Mouse (Mus musculus) ES-Bruce4 (cell line): Measurements from ENCODE around the gene Spsb1. TPM values are rescaled to one million over a fixed set of nuclear protein-coding genes. Genes with fewer than 3 reads are reported as not detected.

Experiments
- H3K27ac ChIP-seq: 2 replicates; pipeline ENCODE4 v1.5.1; 2012; ENCODE audit warnings: low read length, inconsistent platforms; ENCODE audit not compliant: insufficient read depth
- H3K27me3 ChIP-seq: 2 replicates; pipeline ENCODE4 v1.6.1; 2012; ENCODE audit warnings: mild to moderate bottlenecking, low read length, inconsistent platforms; ENCODE audit not compliant: control insufficient read depth, poor library complexity, insufficient read depth, severe bottlenecking
- H3K36me3 ChIP-seq: 2 replicates; pipeline ENCODE4 v1.6.1; 2012; ENCODE audit warnings: inconsistent platforms, mild to moderate bottlenecking, low read length, moderate library complexity; ENCODE audit not compliant: control insufficient read depth, poor library complexity, insufficient read depth, severe bottlenecking
- H3K4me1 ChIP-seq: one replicate; pipeline ENCODE4 v1.8.1; 2011; ENCODE audit warnings: low read length; ENCODE audit not compliant: control insufficient read depth, insufficient read depth
- H3K4me3 ChIP-seq: 2 replicates; pipeline ENCODE4 v1.5.1; 2011; ENCODE audit warnings: low read depth, mild to moderate bottlenecking, low read length
- H3K9ac ChIP-seq: 2 replicates; pipeline ENCODE4 v1.6.1; 2012; ENCODE audit warnings: low read depth, mild to moderate bottlenecking, inconsistent platforms; ENCODE audit not compliant: poor library complexity, severe bottlenecking
- H3K9me3 ChIP-seq: replicated peaks from 2 replicates; pipeline ENCODE4 v1.6.1; 2012; ENCODE audit warnings: mild to moderate bottlenecking, low read length, inconsistent platforms; ENCODE audit not compliant: control insufficient read depth, poor library complexity, insufficient read depth, severe bottlenecking
- CTCF ChIP-seq: IDR thresholded peaks from one replicate; pipeline ENCODE4 v1.8.1; 2011; ENCODE audit warnings: low read depth, low read length
- EP300 ChIP-seq: IDR thresholded peaks from 2 replicates; pipeline ENCODE4 v1.6.1; 2011; ENCODE audit warnings: low read depth, low read length; ENCODE audit not compliant: insufficient read depth
- POLR2A ChIP-seq: IDR thresholded peaks from one replicate; pipeline ENCODE4 v1.8.1; 2011; ENCODE audit warnings: low read length; ENCODE audit not compliant: insufficient read depth
- polyA plus RNA-seq: library from polyadenylated mRNA; stranded (reverse); fragments of >200 nt; gene quantifications from 2 replicates; pipeline ENCODE4 v1.2.4, GENCODE M21; 2011; ENCODE audit warnings: low read depth; ENCODE audit not compliant: missing spikeins, insufficient read depth, insufficient read length

The Spsb1 gene
- polyA plus RNA-seq, 1 experiment, result 28.1 TPM

- H3K4me3 ChIP-seq, result no peak overlapping the region
- no peaks in the 10 kb centered on the region for H3K27me3 ChIP-seq
- peaks cover 9% of the 10 kb centered on the region for H3K4me1 ChIP-seq
- no peaks in the 10 kb centered on the region for H3K36me3 ChIP-seq
- no peak overlapping the region for H3K27ac ChIP-seq
- TF ChIP-seq CTCF (no peak), EP300 (no peak), POLR2A (no peak)
- H3K9ac ChIP-seq, result no peak overlapping the region
- no peaks in the 10 kb centered on the region for H3K9me3 ChIP-seq
Measured at GRCm38 (mm10) chr4:149935470-149935869, 19.4 kb downstream of the Spsb1 start.

GRCm38 (mm10) chr4:149933519-149934245 lies 21.2 kb downstream of the Spsb1 start:
- TF ChIP-seq EP300 (no peak), POLR2A (no peak), CTCF (no peak)
- Histone ChIP-seq H3K9ac (no peak overlapping the region), H3K27me3 (no peaks in the 10 kb centered on the region), H3K4me1 (peaks cover 6% of the 10 kb centered on the region), H3K27ac (no peak overlapping the region), H3K9me3 (no peaks in the 10 kb centered on the region), H3K4me3 (no peak overlapping the region), H3K36me3 (no peaks in the 10 kb centered on the region)

- no peak overlapping the region for H3K9ac ChIP-seq
- H3K27me3 ChIP-seq, result no peaks in the 10 kb centered on the region
- no peak overlapping the region for H3K27ac ChIP-seq
- no peak overlapping the region for H3K4me3 ChIP-seq
- H3K4me1 ChIP-seq, result peaks cover 4% of the 10 kb centered on the region
- TF ChIP-seq EP300 (no peak), CTCF (no peak), POLR2A (no peak)
- no peaks in the 10 kb centered on the region for H3K9me3 ChIP-seq
- no peaks in the 10 kb centered on the region for H3K36me3 ChIP-seq
Measured at GRCm38 (mm10) chr4:149933025-149933424, 21.8 kb downstream of the Spsb1 start.

- Histone ChIP-seq H3K9me3 (no peaks in the 10 kb centered on the region), H3K9ac (no peak overlapping the region), H3K36me3 (no peaks in the 10 kb centered on the region), H3K27ac (no peak overlapping the region), H3K4me3 (no peak overlapping the region), H3K27me3 (no peaks in the 10 kb centered on the region), H3K4me1 (no peaks in the 10 kb centered on the region)
- TF ChIP-seq POLR2A (no peak), EP300 (no peak), CTCF (no peak)
Measured at GRCm38 (mm10) chr4:149932108-149932815, 22.6 kb downstream of the Spsb1 start.

GRCm38 (mm10) chr4:149930755-149931154 lies 24.1 kb downstream of the Spsb1 start:
- TF ChIP-seq POLR2A, result no peak
- no peak for TF ChIP-seq CTCF
- TF ChIP-seq EP300, result no peak
- Histone ChIP-seq H3K36me3 (no peaks in the 10 kb centered on the region), H3K4me1 (no peaks in the 10 kb centered on the region), H3K9me3 (no peaks in the 10 kb centered on the region), H3K27ac (no peak overlapping the region), H3K27me3 (no peaks in the 10 kb centered on the region), H3K9ac (no peak overlapping the region), H3K4me3 (no peak overlapping the region)

GRCm38 (mm10) chr4:149923014-149923413 lies 31.8 kb downstream of the Spsb1 start:
- no peaks in the 10 kb centered on the region for H3K27me3 ChIP-seq
- H3K36me3 ChIP-seq, result no peaks in the 10 kb centered on the region
- H3K9ac ChIP-seq, result no peak overlapping the region
- no peak for TF ChIP-seq CTCF
- no peak for TF ChIP-seq EP300
- no peak for TF ChIP-seq POLR2A
- H3K4me1 ChIP-seq, result peaks cover 4% of the 10 kb centered on the region
- no peaks in the 10 kb centered on the region for H3K9me3 ChIP-seq
- no peak overlapping the region for H3K27ac ChIP-seq
- no peak overlapping the region for H3K4me3 ChIP-seq
